Mouse (Mus musculus) embryonic facial prominence, embryonic 10.5 days (tissue): Measurements from ENCODE around the gene Gm18596. TPM values are rescaled to one million over a fixed set of nuclear protein-coding genes. Genes with fewer than 3 reads are reported as not detected.
A peak's percentile ranks its signal among the peaks of the same experiment; 100 is the strongest.
"Not testable (repeated sequence)": the region's sequence is repeated elsewhere in the genome, so short reads cannot be mapped to it uniquely, and the experiment has no call there.

ENCODE experiments used
- DNase-seq: peaks from one replicate; pipeline ENCODE4 v3.0.0-alpha.2; 2017; ENCODE audit warnings: low spot score
- H3K27ac ChIP-seq: fragments of 300-500 bp; sonication (generic); replicated peaks from 2 replicates; pipeline ENCODE4 v1.5.1; 2016; ENCODE audit warnings: mild to moderate bottlenecking
- H3K27me3 ChIP-seq: fragments of 300-500 bp; sonication (generic); replicated peaks from 2 replicates; pipeline ENCODE4 v1.6.1; 2016; ENCODE audit warnings: low read depth, mild to moderate bottlenecking; ENCODE audit not compliant: poor library complexity, severe bottlenecking
- H3K36me3 ChIP-seq: fragments of 300-500 bp; sonication (generic); replicated peaks from 2 replicates; pipeline ENCODE4 v1.6.1; 2016; ENCODE audit warnings: mild to moderate bottlenecking, moderate library complexity
- H3K4me1 ChIP-seq: fragments of 300-500 bp; sonication (generic); 2 replicates; pipeline ENCODE4 v1.6.1; 2016
- H3K4me3 ChIP-seq: fragments of 300-500 bp; sonication (generic); 2 replicates; pipeline ENCODE4 v1.5.1; 2016; ENCODE audit warnings: mild to moderate bottlenecking, moderate library complexity
- H3K9me3 ChIP-seq: fragments of 300-500 bp; sonication (generic); 2 replicates; pipeline ENCODE4 v1.6.1; 2016; ENCODE audit warnings: mild to moderate bottlenecking
- WGBS: fragments of 180-500 bp; shearing (Covaris S2); methylation state at CpG from one replicate; pipeline ENCODE4 v1.1.7; 2016; 5-methylcytosine and 5-hydroxymethylcytosine counted together
- polyA plus RNA-seq: library from polyadenylated mRNA; unstranded; fragments of >200 nt; fragmentation: Nextera tagmentation; extraction: Ambion mirVana; gene quantifications from 2 replicates; pipeline ENCODE4 v1.2.1, GENCODE M21; 2016

Gene Gm18596
- polyA plus RNA-seq, 1 experiment from 2014 or later: not detected

- H3K27ac ChIP-seq, H3K4me3 ChIP-seq, H3K9me3 ChIP-seq, DNase-seq, H3K36me3 ChIP-seq, H3K27me3 ChIP-seq: not testable (repeated sequence)
- 72% methylated on average over 1 of the region's 1 CpGs for WGBS
- peaks cover 20% of the 10 kb centered on the region for H3K4me1 ChIP-seq
These were observed 8.2 kb upstream of the Gm18596 start for GRCm38 (mm10) chr10:77750686-77751085.

GRCm38 (mm10) chr10:77738929-77739328 lies 3.5 kb downstream of the Gm18596 start:
- no peaks in the 10 kb centered on the region for H3K27me3 ChIP-seq
- 90% methylated on average over 4 of the region's 4 CpGs for WGBS
- peaks cover 10% of the 10 kb centered on the region; the same call in 1 of the 2 replicates for H3K9me3 ChIP-seq
- no peak overlapping the region for H3K27ac ChIP-seq
- no peak for DNase-seq
- H3K4me3 ChIP-seq: no peak overlapping the region
- no peaks in the 10 kb centered on the region; the same call in 1 of the 2 replicates for H3K36me3 ChIP-seq
- H3K4me1 ChIP-seq: peaks cover 24% of the 10 kb centered on the region

DNA sequence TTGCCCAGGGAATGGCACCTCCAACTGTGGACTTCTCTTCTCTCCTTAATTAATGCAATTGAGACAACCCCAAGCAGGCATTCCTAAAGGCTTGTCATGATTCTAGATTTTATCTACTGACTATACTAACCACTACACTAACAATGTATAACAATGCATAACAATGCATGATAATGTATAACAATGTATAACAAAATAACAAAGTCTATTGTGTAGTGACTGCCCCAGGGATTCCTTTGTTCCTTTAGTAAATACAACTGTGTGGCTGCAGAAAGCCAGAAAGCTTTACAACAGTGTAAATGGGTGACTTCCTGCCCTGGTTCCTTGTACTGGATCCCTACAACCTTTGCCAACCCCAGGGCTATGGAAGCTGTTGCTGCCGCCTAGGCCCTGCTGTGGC lies 6.5 kb downstream of the Gm18596 start:
- Histone ChIP-seq H3K4me3 (no peak overlapping the region), H3K36me3 (no peaks in the 10 kb centered on the region; the same call in 1 of the 2 replicates), H3K27me3 (no peaks in the 10 kb centered on the region), H3K9me3 (peaks cover 10% of the 10 kb centered on the region; the same call in 1 of the 2 replicates), H3K4me1 (peaks cover 8% of the 10 kb centered on the region; the same call in 1 of the 2 replicates), H3K27ac (no peak overlapping the region)
- DNase-seq: no peak
- 82% methylated on average over 1 of the region's 1 CpGs for WGBS

GRCm38 (mm10) chr10:77729241-77729640 lies 13.2 kb downstream of the Gm18596 start:
- Histone ChIP-seq H3K27ac (no peak overlapping the region), H3K36me3 (no peaks in the 10 kb centered on the region), H3K9me3 (no peaks in the 10 kb centered on the region), H3K4me1 (no peaks in the 10 kb centered on the region), H3K4me3 (no peak overlapping the region), H3K27me3 (no peaks in the 10 kb centered on the region)
- peak; percentile 30 for DNase-seq
- 56% methylated on average over 4 of the region's 4 CpGs for WGBS

GRCm38 (mm10) chr10:77728280-77728679 lies 14.2 kb downstream of the Gm18596 start:
- Histone ChIP-seq H3K36me3 (no peaks in the 10 kb centered on the region), H3K27me3 (no peaks in the 10 kb centered on the region), H3K27ac (no peak overlapping the region), H3K4me3 (no peak overlapping the region), H3K4me1 (no peaks in the 10 kb centered on the region), H3K9me3 (no peaks in the 10 kb centered on the region)
- no peak for DNase-seq
- WGBS: 65% methylated on average over 4 of the region's 4 CpGs

GRCm38 (mm10) chr10:77726186-77726585 lies 16.3 kb downstream of the Gm18596 start, which contains the start of gene Gm10100:
Gene Gm10100, plus strand, starts transcription at chr10:77726486.
- Histone ChIP-seq H3K27ac (no peak within 1 kb of the TSS), H3K4me1 (no peaks in the 10 kb centered on the region), H3K9me3 (no peaks in the 10 kb centered on the region), H3K4me3 (no peak within 1 kb of the TSS), H3K36me3 (no peaks in the 10 kb centered on the region), H3K27me3 (no peaks in the 10 kb centered on the region)
- DNase-seq: no peak
- 38% methylated on average over 3 of the region's 3 CpGs for WGBS

DNA sequence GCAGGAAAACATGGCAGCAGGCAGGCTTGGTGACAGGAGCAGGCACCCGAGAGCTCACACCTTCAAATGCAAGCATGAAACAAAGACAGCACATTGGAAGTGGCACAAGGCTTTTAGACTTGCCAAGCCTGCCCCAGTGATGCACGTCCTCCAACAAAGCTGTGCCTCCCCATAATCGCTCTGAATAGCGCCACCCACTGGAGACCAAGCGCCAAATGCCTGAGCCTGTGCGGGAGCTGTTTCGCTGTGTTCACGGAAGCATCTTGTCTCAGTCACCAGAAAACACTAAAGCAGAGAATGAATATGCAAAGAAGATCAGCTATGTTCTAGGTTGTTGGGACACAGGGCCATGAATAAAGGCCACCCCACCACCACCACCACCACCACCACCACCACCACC lies 17.6 kb downstream of the Gm18596 start:
- no peaks in the 10 kb centered on the region for H3K36me3 ChIP-seq
- no peak for DNase-seq
- peaks cover 5% of the 10 kb centered on the region; the same call in 1 of the 2 replicates for H3K9me3 ChIP-seq
- WGBS: 79% methylated on average over 8 of the region's 8 CpGs
- no peaks in the 10 kb centered on the region for H3K27me3 ChIP-seq
- H3K4me3 ChIP-seq: no peak overlapping the region
- H3K4me1 ChIP-seq: no peaks in the 10 kb centered on the region
- no peak overlapping the region for H3K27ac ChIP-seq

DNA sequence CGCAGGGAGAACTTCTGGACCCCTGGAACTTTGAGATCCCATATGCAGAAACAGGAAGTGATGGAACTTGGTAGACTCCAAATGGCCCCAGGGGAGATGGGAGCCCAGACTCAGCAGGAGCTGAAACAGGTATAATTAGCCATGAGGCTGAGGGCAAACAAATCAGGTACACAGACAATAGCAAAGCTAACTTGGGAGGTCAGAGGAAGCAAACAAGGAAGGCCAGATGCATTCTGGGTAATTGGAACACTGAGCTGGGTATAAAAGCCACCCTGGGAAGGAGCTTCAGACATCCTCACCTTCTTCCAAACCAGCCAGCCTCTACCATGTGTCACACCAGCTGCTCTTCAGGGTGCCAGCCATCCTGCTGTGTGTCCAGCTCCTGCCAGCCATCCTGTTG lies 22.1 kb downstream of the Gm18596 start, which contains the start of gene Krtap12-1:
Krtap12-1 (plus strand) TSS at position 301 of the 400 bp plus-strand sequence.
- not testable (repeated sequence) for DNase-seq, H3K36me3 ChIP-seq, H3K4me1 ChIP-seq, H3K4me3 ChIP-seq, H3K9me3 ChIP-seq, H3K27me3 ChIP-seq, H3K27ac ChIP-seq
- 91% methylated on average over 1 of the region's 1 CpGs for WGBS

GRCm38 (mm10) chr10:77715507-77715906 lies 26.9 kb downstream of the Gm18596 start, which contains the start of gene Gm10142:
Gene Gm10142, plus strand, starts transcription at chr10:77715807.
- no peak within 1 kb of the TSS for H3K4me3 ChIP-seq
- no peaks in the 10 kb centered on the region for H3K36me3 ChIP-seq
- no peak for DNase-seq
- WGBS: 85% methylated on average over 1 of the region's 1 CpGs
- H3K27me3 ChIP-seq: no peaks in the 10 kb centered on the region
- peaks cover 10% of the 10 kb centered on the region; the same call in 1 of the 2 replicates for H3K9me3 ChIP-seq
- no peaks in the 10 kb centered on the region for H3K4me1 ChIP-seq
- no peak within 1 kb of the TSS for H3K27ac ChIP-seq

- Histone ChIP-seq H3K36me3 (no peaks in the 10 kb centered on the region), H3K27ac (no peak overlapping the region), H3K4me3 (no peak overlapping the region), H3K27me3 (no peaks in the 10 kb centered on the region), H3K9me3 (peaks cover 8% of the 10 kb centered on the region; the same call in 1 of the 2 replicates), H3K4me1 (no peaks in the 10 kb centered on the region)
- WGBS: 63% methylated on average over 4 of the region's 4 CpGs
- no peak for DNase-seq
These were observed 28.7 kb downstream of the Gm18596 start for GRCm38 (mm10) chr10:77713734-77714133.

DNA sequence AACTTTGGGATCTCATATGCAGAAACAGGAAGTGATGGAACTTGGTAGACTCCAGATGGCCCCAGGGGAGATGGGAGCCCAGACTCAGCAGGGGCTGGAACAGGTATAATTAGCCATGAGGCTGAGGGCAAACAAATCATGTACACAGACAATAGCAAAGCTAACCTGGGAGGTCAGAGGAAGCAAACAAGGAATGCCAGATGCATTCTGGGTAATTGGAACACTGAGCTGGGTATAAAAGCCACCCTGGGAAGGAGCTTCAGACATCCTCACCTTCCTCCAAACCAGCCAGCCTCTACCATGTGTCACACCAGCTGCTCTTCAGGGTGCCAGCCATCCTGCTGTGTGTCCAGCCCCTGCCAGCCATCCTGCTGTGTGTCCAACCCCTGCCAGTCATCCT lies 31.3 kb downstream of the Gm18596 start, which contains the start of gene Gm10024:
Gm10024 (plus strand) TSS at position 301 of the 400 bp plus-strand sequence.
- not testable (repeated sequence) for H3K27me3 ChIP-seq, H3K4me3 ChIP-seq, H3K27ac ChIP-seq, H3K4me1 ChIP-seq, H3K36me3 ChIP-seq, DNase-seq
- H3K9me3 ChIP-seq: peaks cover 15% of the 10 kb centered on the region; the same call in 1 of the 2 replicates

- H3K36me3 ChIP-seq: no peaks in the 10 kb centered on the region
- no peak for DNase-seq
- no peaks in the 10 kb centered on the region for H3K4me1 ChIP-seq
- H3K27ac ChIP-seq: no peak overlapping the region
- H3K9me3 ChIP-seq: peaks cover 17% of the 10 kb centered on the region; the same call in 1 of the 2 replicates
- H3K4me3 ChIP-seq: no peak overlapping the region
- 83% methylated on average over 3 of the region's 3 CpGs for WGBS
- H3K27me3 ChIP-seq: no peaks in the 10 kb centered on the region
These were observed 32.6 kb downstream of the Gm18596 start for GRCm38 (mm10) chr10:77709831-77710230.

DNA sequence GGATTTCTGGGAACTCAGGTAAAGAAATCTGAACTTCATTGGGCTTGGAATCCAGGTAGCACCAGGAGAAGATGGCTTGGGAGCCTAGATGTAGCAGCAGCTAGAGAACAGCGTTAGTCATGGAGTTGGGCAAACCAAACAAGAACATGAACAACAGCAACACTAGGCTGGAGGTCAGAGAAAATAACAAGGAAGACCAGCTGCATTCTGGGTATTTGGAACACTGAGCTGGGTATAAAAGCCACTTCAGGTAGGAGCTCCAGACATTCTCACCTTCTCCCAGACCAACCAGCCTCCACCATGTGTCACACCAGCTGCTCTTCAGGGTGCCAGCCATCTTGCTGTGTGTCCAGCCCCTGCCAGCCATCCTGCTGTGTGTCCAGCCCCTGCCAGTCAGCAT lies 36.1 kb downstream of the Gm18596 start, which contains the start of gene Gm10272:
Gm10272 (plus strand) TSS at position 301 of the 400 bp plus-strand sequence.
- peaks cover 27% of the 10 kb centered on the region for H3K9me3 ChIP-seq
- WGBS: 95% methylated on average over 1 of the region's 1 CpGs
- no peaks in the 10 kb centered on the region for H3K4me1 ChIP-seq
- DNase-seq: no peak
- no peaks in the 10 kb centered on the region for H3K36me3 ChIP-seq
- H3K27ac ChIP-seq: no peak within 1 kb of the TSS
- no peak within 1 kb of the TSS for H3K4me3 ChIP-seq
- no peaks in the 10 kb centered on the region for H3K27me3 ChIP-seq
